ENCODE assay signal across 19 mouse cellular contexts in genomic region chr14:75941500-75941899, GRCm38 (mm10). TPM values are rescaled to one million over a fixed set of nuclear protein-coding genes. Genes with fewer than 3 reads are reported as not detected.
"Had no signal": no experiment of that assay in that cellular context is flagged by ENCODE, and none has a peak within 500 bp of the region (broad histone marks: within the 10 kb centered on the region; RNA-seq: fewer than 3 reads in every experiment).

No protein-coding gene starts in this region.

- DNase-seq: forebrain, postnatal 0 days; gastrocnemius, postnatal 14 days; gastrocnemius, postnatal 36 days; heart, adult 2 months; heart, postnatal 14 days; heart, postnatal 36 days; kidney, adult 11 months; kidney, adult 2 months; kidney, adult 9 months; kidney, postnatal 14 days; kidney, postnatal 36 days; layer of hippocampus, adult 9-11 months; liver; liver, embryonic 13.5 days had no signal

RNA-seq across cellular contexts. Expression of gene Kctd4, which starts 13.3 kb away (rescaled TPM):
- total RNA-seq: gastrocnemius, adult 18-20 months; gastrocnemius, adult 8-10 months; gastrocnemius, postnatal 14 days; gastrocnemius, postnatal 36 days; heart, adult 2 months; heart, postnatal 14 days; heart, postnatal 36 days; hematopoietic stem cell, adult 5-6 weeks had no signal
- polyA plus RNA-seq: gonadal fat pad, adult 2 months; heart, adult 2 months; kidney, adult 2 months; large intestine, adult 2 months had no signal
